Mouse (Mus musculus) limb, embryonic 12.5 days (tissue): ENCODE results near the gene Tiparp. TPM values are rescaled to one million over a fixed set of nuclear protein-coding genes. Genes with fewer than 3 reads are reported as not detected.

Experiments
- ATAC-seq: fragments of 200-750 bp; cut with Nextera tagmentation; 2 replicates; pipeline ENCODE4 v1.8.0; 2017; ENCODE audit warnings: low read depth, moderate TSS enrichment; ENCODE audit not compliant: insufficient number of reproducible peaks, insufficient read depth, low FRiP score, low TSS enrichment
- H3K27ac ChIP-seq: fragments of 300-500 bp; sonication (generic); 2 replicates; pipeline ENCODE4 v1.5.1; 2016; ENCODE audit warnings: mild to moderate bottlenecking, moderate library complexity
- H3K27me3 ChIP-seq: fragments of 300-500 bp; sonication (generic); 2 replicates; pipeline ENCODE4 v1.6.1; 2016; ENCODE audit warnings: mild to moderate bottlenecking, moderate library complexity
- H3K36me3 ChIP-seq: fragments of 300-500 bp; sonication (generic); 2 replicates; pipeline ENCODE4 v1.6.1; 2016; ENCODE audit warnings: mild to moderate bottlenecking, moderate library complexity
- H3K4me1 ChIP-seq: fragments of 300-500 bp; sonication (generic); replicated peaks from 2 replicates; pipeline ENCODE4 v1.6.1; 2016
- H3K4me2 ChIP-seq: fragments of 300-500 bp; sonication (generic); 2 replicates; pipeline ENCODE4 v1.6.1; 2016; ENCODE audit warnings: mild to moderate bottlenecking, moderate library complexity
- H3K4me3 ChIP-seq: fragments of 300-500 bp; sonication (generic); replicated peaks from 2 replicates; pipeline ENCODE4 v1.5.1; 2016; ENCODE audit warnings: mild to moderate bottlenecking
- H3K9ac ChIP-seq: fragments of 300-500 bp; sonication (generic); replicated peaks from 2 replicates; pipeline ENCODE4 v1.6.1; 2016; ENCODE audit warnings: mild to moderate bottlenecking, moderate library complexity
- H3K9me3 ChIP-seq: fragments of 300-500 bp; sonication (generic); 2 replicates; pipeline ENCODE4 v1.6.1; 2016; ENCODE audit warnings: mild to moderate bottlenecking, moderate library complexity
- WGBS: fragments of 180-500 bp; shearing (Covaris S2); methylation state at CpG from one replicate; pipeline ENCODE4 v1.1.7; 2016; 5-methylcytosine and 5-hydroxymethylcytosine counted together
- polyA plus RNA-seq: library from polyadenylated mRNA; unstranded; fragments of >200 nt; fragmentation: Nextera tagmentation; extraction: Ambion mirVana; gene quantifications from 2 replicates; pipeline ENCODE4 v1.2.1, GENCODE M21; 2016

Gene Tiparp
- polyA plus RNA-seq = 26.8 and 35.6 TPM in 2 replicates

- WGBS = under 1% methylated on average over 102 of the region's 109 CpGs
- H3K27me3 ChIP-seq = no peaks in the 10 kb centered on the region
- peak within 1 kb of the TSS; percentile 84 for H3K4me3 ChIP-seq
- H3K4me1 ChIP-seq = peaks cover 3% of the 10 kb centered on the region
- peak within 1 kb of the TSS; percentile 97 for H3K27ac ChIP-seq
- H3K4me2 ChIP-seq = peak within 1 kb of the TSS; percentile 83
- peaks cover 12% of the 10 kb centered on the region for H3K36me3 ChIP-seq
- H3K9ac ChIP-seq = peak within 1 kb of the TSS; percentile 90
- no peaks in the 10 kb centered on the region for H3K9me3 ChIP-seq
- peak; percentile 90 for ATAC-seq
These were observed at the start of gene Tiparp for GRCm38 (mm10) chr3:65527691-65528601. Gene Tiparp, plus strand, starts transcription at chr3:65528410.

GRCm38 (mm10) chr3:65480676-65481075, 47.5 kb upstream of the Tiparp start:
- Histone ChIP-seq H3K4me1 (0 out of 2 replicates have a peak, but pooled peaks cover 9% of the 10 kb centered on the region), H3K4me2 (no peak overlapping the region), H3K27ac (no peak overlapping the region), H3K36me3 (no peaks in the 10 kb centered on the region), H3K9ac (no peak overlapping the region), H3K27me3 (no peaks in the 10 kb centered on the region), H3K4me3 (no peak overlapping the region), H3K9me3 (no peaks in the 10 kb centered on the region)
- 62% methylated on average over 6 of the region's 6 CpGs for WGBS
- no peak for ATAC-seq

GRCm38 (mm10) chr3:65482266-65482665, 45.9 kb upstream of the Tiparp start:
- Histone ChIP-seq H3K27me3 (no peaks in the 10 kb centered on the region), H3K9ac (no peak overlapping the region), H3K4me1 (0 out of 2 replicates have a peak, but pooled peaks cover 9% of the 10 kb centered on the region), H3K9me3 (no peaks in the 10 kb centered on the region), H3K4me2 (no peak overlapping the region), H3K4me3 (no peak overlapping the region), H3K36me3 (no peaks in the 10 kb centered on the region), H3K27ac (no peak overlapping the region)
- ATAC-seq = no peak
- 33% methylated on average over 1 of the region's 1 CpGs for WGBS

GRCm38 (mm10) chr3:65482698-65483407, 45.4 kb upstream of the Tiparp start:
- Histone ChIP-seq H3K4me1 (0 out of 2 replicates have a peak, but pooled peaks cover 9% of the 10 kb centered on the region), H3K4me3 (no peak overlapping the region), H3K9me3 (no peaks in the 10 kb centered on the region), H3K27ac (no peak overlapping the region), H3K36me3 (no peaks in the 10 kb centered on the region), H3K9ac (no peak overlapping the region), H3K27me3 (no peaks in the 10 kb centered on the region), H3K4me2 (no peak overlapping the region)
- WGBS = 75% methylated on average over 6 of the region's 6 CpGs
- no peak for ATAC-seq

- no peak overlapping the region for H3K9ac ChIP-seq
- ATAC-seq = no peak
- no peaks in the 10 kb centered on the region for H3K9me3 ChIP-seq
- no peak overlapping the region for H3K27ac ChIP-seq
- H3K36me3 ChIP-seq = no peaks in the 10 kb centered on the region
- no peak overlapping the region for H3K4me2 ChIP-seq
- H3K4me3 ChIP-seq = no peak overlapping the region
- no peaks in the 10 kb centered on the region for H3K27me3 ChIP-seq
- WGBS = 64% methylated on average over 7 of the region's 7 CpGs
- 0 out of 2 replicates have a peak, but pooled peaks cover 9% of the 10 kb centered on the region for H3K4me1 ChIP-seq
These were observed 44.0 kb upstream of the Tiparp start for GRCm38 (mm10) chr3:65484161-65484733.

GRCm38 (mm10) chr3:65487419-65488088, 40.7 kb upstream of the Tiparp start:
- Histone ChIP-seq H3K9me3 (no peaks in the 10 kb centered on the region), H3K4me3 (no peak overlapping the region), H3K9ac (no peak overlapping the region), H3K4me1 (0 out of 2 replicates have a peak, but pooled peaks cover 3% of the 10 kb centered on the region), H3K4me2 (no peak overlapping the region), H3K36me3 (no peaks in the 10 kb centered on the region), H3K27me3 (no peaks in the 10 kb centered on the region), H3K27ac (no peak overlapping the region)
- WGBS = 73% methylated on average over 2 of the region's 2 CpGs
- no peak for ATAC-seq

GRCm38 (mm10) chr3:65488556-65489244, 39.5 kb upstream of the Tiparp start:
- 45% methylated on average over 1 of the region's 1 CpGs for WGBS
- H3K4me1 ChIP-seq = no peaks in the 10 kb centered on the region
- no peak for ATAC-seq

GRCm38 (mm10) chr3:65489601-65490000, 38.6 kb upstream of the Tiparp start:
- no peak overlapping the region for H3K4me2 ChIP-seq
- no peak for ATAC-seq
- H3K4me3 ChIP-seq = no peak overlapping the region
- WGBS = 69% methylated on average over 6 of the region's 6 CpGs
- H3K27ac ChIP-seq = no peak overlapping the region
- no peaks in the 10 kb centered on the region for H3K27me3 ChIP-seq
- H3K36me3 ChIP-seq = no peaks in the 10 kb centered on the region
- peaks cover 5% of the 10 kb centered on the region for H3K4me1 ChIP-seq
- H3K9me3 ChIP-seq = no peaks in the 10 kb centered on the region
- no peak overlapping the region for H3K9ac ChIP-seq

More at GRCm38 (mm10) chr3:65488556-65489244, 39.5 kb upstream of the Tiparp start:
- Histone ChIP-seq H3K27ac (no peak overlapping the region; the same call in 1 of the 2 replicates), H3K36me3 (no peaks in the 10 kb centered on the region), H3K9me3 (no peaks in the 10 kb centered on the region), H3K9ac (no peak overlapping the region), H3K4me3 (no peak overlapping the region), H3K4me2 (no peak overlapping the region), H3K27me3 (no peaks in the 10 kb centered on the region)

GRCm38 (mm10) chr3:65494291-65494763, 33.9 kb upstream of the Tiparp start:
- H3K4me2 ChIP-seq = peak overlapping the region; percentile 10; the same call in 1 of the 2 replicates
- ATAC-seq = no peak
- 46% methylated on average over 9 of the region's 9 CpGs for WGBS

GRCm38 (mm10) chr3:65507766-65508165, 20.4 kb upstream of the Tiparp start:
- Histone ChIP-seq H3K27ac (no peak overlapping the region), H3K4me2 (no peak overlapping the region), H3K27me3 (no peaks in the 10 kb centered on the region), H3K9ac (no peak overlapping the region), H3K36me3 (no peaks in the 10 kb centered on the region), H3K4me1 (no peaks in the 10 kb centered on the region), H3K4me3 (no peak overlapping the region), H3K9me3 (peaks cover 4% of the 10 kb centered on the region; the same call in 1 of the 2 replicates)
- ATAC-seq = no peak
- 71% methylated on average over 2 of the region's 2 CpGs for WGBS

More at GRCm38 (mm10) chr3:65494291-65494763, 33.9 kb upstream of the Tiparp start:
- H3K4me3 ChIP-seq = no peak overlapping the region
- H3K4me1 ChIP-seq = peaks cover 5% of the 10 kb centered on the region
- H3K9ac ChIP-seq = no peak overlapping the region
- no peak overlapping the region for H3K27ac ChIP-seq
- H3K9me3 ChIP-seq = no peaks in the 10 kb centered on the region
- no peaks in the 10 kb centered on the region for H3K36me3 ChIP-seq
- no peaks in the 10 kb centered on the region for H3K27me3 ChIP-seq
